Mouse (Mus musculus) neural tube, embryonic 15.5 days (tissue): ENCODE measurements at regions not wholly inside any gene's neighbourhood (a gene's known extent, or its start where the extent isn't known, plus 50 kb on each side); places are given as distances from the start of the nearest gene placed in this dataset.

Experiments used
- ATAC-seq: fragments of 200-750 bp; cut with Nextera tagmentation; 2 replicates; pipeline ENCODE4 v1.8.0; 2017; ENCODE audit warnings: mild to moderate bottlenecking, moderate TSS enrichment, moderate library complexity; ENCODE audit not compliant: low FRiP score
- H3K27ac ChIP-seq: fragments of 300-500 bp; sonication (generic); replicated peaks from 2 replicates; pipeline ENCODE4 v1.5.1; 2015; ENCODE audit warnings: mild to moderate bottlenecking, inconsistent platforms
- H3K27me3 ChIP-seq: fragments of 300-500 bp; sonication (generic); replicated peaks from 2 replicates; pipeline ENCODE4 v1.6.1; 2015; ENCODE audit warnings: inconsistent platforms
- H3K36me3 ChIP-seq: fragments of 300-500 bp; sonication (generic); 2 replicates; pipeline ENCODE4 v1.6.1; 2015; ENCODE audit warnings: inconsistent platforms
- H3K4me1 ChIP-seq: fragments of 300-500 bp; sonication (generic); 2 replicates; pipeline ENCODE4 v1.6.1; 2015; ENCODE audit warnings: inconsistent platforms
- H3K4me2 ChIP-seq: fragments of 300-500 bp; sonication (generic); 2 replicates; pipeline ENCODE4 v1.6.1; 2015; ENCODE audit warnings: inconsistent platforms, mild to moderate bottlenecking, moderate library complexity
- H3K4me3 ChIP-seq: fragments of 300-500 bp; sonication (generic); replicated peaks from 2 replicates; pipeline ENCODE4 v1.5.1; 2015; ENCODE audit warnings: mild to moderate bottlenecking, inconsistent platforms
- H3K9ac ChIP-seq: fragments of 300-500 bp; sonication (generic); replicated peaks from 2 replicates; pipeline ENCODE4 v1.6.1; 2015; ENCODE audit warnings: mild to moderate bottlenecking, inconsistent platforms
- H3K9me3 ChIP-seq: fragments of 300-500 bp; sonication (generic); replicated peaks from 2 replicates; pipeline ENCODE4 v1.6.1; 2016; ENCODE audit warnings: inconsistent platforms
- WGBS: fragments of 180-500 bp; shearing (Covaris S2); methylation state at CpG from one replicate; pipeline ENCODE4 v1.1.7; 2015; ENCODE audit warnings: mixed read lengths; 5-methylcytosine and 5-hydroxymethylcytosine counted together

DNA sequence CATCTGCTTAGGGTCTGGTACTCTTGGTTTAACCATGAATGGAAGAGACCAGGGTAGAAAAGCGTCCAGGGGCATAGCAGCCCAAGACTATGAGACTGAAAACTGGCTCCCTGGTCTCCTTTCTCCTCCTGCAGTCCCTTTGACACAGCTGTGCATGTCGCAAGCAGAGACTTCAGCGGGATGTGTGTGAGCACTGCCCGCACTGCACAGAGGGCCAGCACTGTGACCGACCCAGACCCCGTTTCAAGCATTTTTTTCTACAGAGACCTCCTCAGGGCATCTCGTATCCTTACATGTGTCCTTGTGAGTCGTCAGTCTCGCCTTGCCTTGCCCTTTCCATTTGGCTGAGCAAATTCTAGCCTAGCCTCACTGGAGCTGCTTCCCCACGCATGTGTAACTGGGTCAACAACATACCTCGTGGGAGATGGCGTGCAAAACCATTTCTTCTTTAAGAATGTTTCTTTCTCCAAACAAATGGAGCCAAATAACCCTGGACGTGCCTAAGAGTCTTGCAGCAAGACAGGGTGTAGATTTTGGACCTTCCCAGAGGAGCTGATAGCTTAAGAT lies 82.6 kb downstream of the Fam110c start:
- Histone ChIP-seq H3K4me3 (no peak overlapping the region), H3K27me3 (no peaks in the 10 kb centered on the region), H3K36me3 (no peaks in the 10 kb centered on the region), H3K9ac (no peak overlapping the region), H3K27ac (no peak overlapping the region), H3K9me3 (no peaks in the 10 kb centered on the region), H3K4me2 (no peak overlapping the region), H3K4me1 (no peaks in the 10 kb centered on the region)
- no peak for ATAC-seq
- WGBS = 79% methylated on average over 13 of the region's 13 CpGs

DNA sequence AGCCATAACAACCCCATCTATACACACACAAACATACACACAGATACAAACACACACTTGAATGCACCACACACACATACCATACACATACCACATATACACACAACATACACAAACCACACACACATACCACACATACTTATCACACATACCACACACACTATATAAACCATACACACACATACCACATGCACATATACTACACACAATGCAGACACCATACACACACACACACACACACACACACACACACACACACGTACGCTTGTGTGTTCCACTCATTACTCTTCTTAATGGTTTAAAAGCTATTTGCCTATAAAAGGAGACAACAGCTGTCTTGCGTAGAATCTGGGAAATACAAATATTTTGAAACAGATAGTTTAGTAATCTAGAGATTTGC lies 83.1 kb upstream of the Gm6993 start:
- Histone ChIP-seq H3K36me3 (no peaks in the 10 kb centered on the region), H3K4me3 (no peak overlapping the region), H3K4me1 (no peaks in the 10 kb centered on the region), H3K9me3 (no peaks in the 10 kb centered on the region), H3K27me3 (no peaks in the 10 kb centered on the region), H3K27ac (no peak overlapping the region), H3K4me2 (no peak overlapping the region), H3K9ac (no peak overlapping the region)
- WGBS = 91% methylated on average over 3 of the region's 3 CpGs
- no peak for ATAC-seq

DNA sequence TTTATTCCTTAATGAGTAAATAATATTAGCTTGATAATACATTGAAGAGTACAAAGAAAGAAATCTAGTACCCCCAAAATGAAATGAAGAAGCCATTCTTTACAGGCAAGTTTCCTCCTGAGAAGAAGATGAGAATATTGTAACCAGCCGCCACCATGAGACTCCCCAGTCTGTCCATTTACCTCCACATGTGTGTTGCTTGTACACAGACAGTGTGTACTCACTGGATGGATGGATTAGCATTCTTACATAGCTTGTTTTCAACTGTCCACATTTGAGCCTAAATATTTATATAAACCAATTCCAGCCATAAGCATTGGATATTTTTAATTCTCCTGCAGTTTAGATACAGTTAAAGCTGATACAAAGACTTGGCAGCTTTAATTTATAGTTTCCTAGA lies 82.7 kb upstream of the Gm6993 start:
- Histone ChIP-seq H3K9ac (no peak overlapping the region), H3K4me1 (no peaks in the 10 kb centered on the region), H3K9me3 (no peaks in the 10 kb centered on the region), H3K27me3 (no peaks in the 10 kb centered on the region), H3K4me3 (no peak overlapping the region), H3K36me3 (no peaks in the 10 kb centered on the region), H3K4me2 (no peak overlapping the region), H3K27ac (no peak overlapping the region)
- 96% methylated on average over 1 of the region's 1 CpGs for WGBS
- ATAC-seq = no peak

DNA sequence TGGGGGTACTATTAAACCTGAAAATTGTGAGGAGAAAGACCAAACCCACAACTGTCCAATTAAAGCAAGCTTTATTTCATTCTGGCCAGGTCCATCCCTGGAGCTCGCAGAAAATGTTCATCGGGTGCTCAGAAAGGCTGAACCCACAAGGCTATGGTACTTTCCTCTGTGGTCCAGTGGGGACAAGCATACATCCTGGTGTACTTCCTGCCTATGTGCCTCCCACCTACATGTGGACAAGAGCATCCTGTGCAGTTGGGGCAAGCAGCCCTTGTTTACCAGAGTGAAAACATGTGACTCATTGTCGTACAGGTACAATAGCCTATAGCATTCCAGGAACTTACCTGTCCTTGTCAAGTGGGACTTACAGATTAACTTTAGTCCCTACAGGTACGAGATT lies 81.7 kb upstream of the Gm6993 start:
- Histone ChIP-seq H3K27ac (no peak overlapping the region), H3K9ac (no peak overlapping the region), H3K36me3 (no peaks in the 10 kb centered on the region), H3K9me3 (no peaks in the 10 kb centered on the region), H3K4me2 (no peak overlapping the region), H3K4me3 (no peak overlapping the region), H3K27me3 (no peaks in the 10 kb centered on the region), H3K4me1 (no peaks in the 10 kb centered on the region)
- WGBS = 87% methylated on average over 4 of the region's 4 CpGs
- ATAC-seq = no peak

GRCm38 (mm10) chr12:31159378-31159777 lies 81.2 kb upstream of the Gm6993 start:
- Histone ChIP-seq H3K4me3 (no peak overlapping the region), H3K9me3 (no peaks in the 10 kb centered on the region), H3K27me3 (no peaks in the 10 kb centered on the region), H3K4me2 (no peak overlapping the region), H3K9ac (no peak overlapping the region), H3K4me1 (no peaks in the 10 kb centered on the region), H3K27ac (no peak overlapping the region), H3K36me3 (no peaks in the 10 kb centered on the region)
- WGBS = 82% methylated on average over 7 of the region's 7 CpGs
- ATAC-seq = no peak

- Histone ChIP-seq H3K36me3 (no peaks in the 10 kb centered on the region), H3K9ac (no peak overlapping the region), H3K4me2 (no peak overlapping the region), H3K27me3 (no peaks in the 10 kb centered on the region), H3K27ac (no peak overlapping the region), H3K4me3 (no peak overlapping the region), H3K4me1 (no peaks in the 10 kb centered on the region), H3K9me3 (no peaks in the 10 kb centered on the region)
- 66% methylated on average over 4 of the region's 4 CpGs for WGBS
- ATAC-seq = no peak
These were observed 72.2 kb upstream of the Gm6993 start for GRCm38 (mm10) chr12:31168221-31168890.

DNA sequence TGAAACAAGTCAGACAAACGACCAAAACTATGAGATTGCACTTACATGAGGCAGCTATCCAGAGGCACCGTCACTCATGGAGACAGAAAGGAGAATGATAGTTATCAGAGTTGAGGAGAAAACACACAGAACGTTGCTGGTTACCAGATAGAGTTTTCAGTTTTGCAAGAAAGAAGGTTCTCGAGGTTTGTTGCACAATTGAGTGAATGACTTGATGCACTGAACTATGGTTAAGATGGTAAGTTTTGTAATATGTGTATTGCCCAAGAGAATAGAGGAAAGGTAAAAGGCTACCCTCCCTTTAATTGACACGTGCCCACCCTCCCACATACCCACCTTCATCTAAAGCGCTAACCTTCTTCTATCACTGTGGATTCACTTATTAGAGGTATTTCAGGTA lies 70.5 kb upstream of the Gm6993 start:
- Histone ChIP-seq H3K9ac (no peak overlapping the region), H3K4me3 (no peak overlapping the region), H3K27ac (no peak overlapping the region), H3K9me3 (no peaks in the 10 kb centered on the region), H3K4me2 (no peak overlapping the region), H3K36me3 (no peaks in the 10 kb centered on the region), H3K4me1 (no peaks in the 10 kb centered on the region), H3K27me3 (no peaks in the 10 kb centered on the region)
- WGBS = 85% methylated on average over 6 of the region's 6 CpGs
- no peak for ATAC-seq

GRCm38 (mm10) chr12:31170546-31171160 lies 69.9 kb upstream of the Gm6993 start:
- WGBS = 67% methylated on average over 10 of the region's 10 CpGs
- ATAC-seq = peak; percentile 63; the same call in 1 of the 2 replicates
- no peaks in the 10 kb centered on the region for H3K36me3 ChIP-seq
- H3K4me1 ChIP-seq = no peaks in the 10 kb centered on the region
- no peak overlapping the region for H3K4me2 ChIP-seq
- H3K27ac ChIP-seq = no peak overlapping the region
- H3K9me3 ChIP-seq = no peaks in the 10 kb centered on the region
- H3K4me3 ChIP-seq = no peak overlapping the region
- H3K27me3 ChIP-seq = no peaks in the 10 kb centered on the region
- H3K9ac ChIP-seq = no peak overlapping the region

GRCm38 (mm10) chr12:31171992-31172391 lies 68.6 kb upstream of the Gm6993 start:
- Histone ChIP-seq H3K27ac (no peak overlapping the region), H3K9me3 (no peaks in the 10 kb centered on the region), H3K36me3 (no peaks in the 10 kb centered on the region), H3K9ac (no peak overlapping the region), H3K4me3 (no peak overlapping the region), H3K4me2 (no peak overlapping the region), H3K27me3 (no peaks in the 10 kb centered on the region), H3K4me1 (no peaks in the 10 kb centered on the region)
- 87% methylated on average over 4 of the region's 4 CpGs for WGBS
- no peak for ATAC-seq

- Histone ChIP-seq H3K9me3 (no peaks in the 10 kb centered on the region), H3K27me3 (no peaks in the 10 kb centered on the region), H3K27ac (no peak overlapping the region), H3K4me2 (no peak overlapping the region), H3K9ac (no peak overlapping the region), H3K4me1 (no peaks in the 10 kb centered on the region), H3K4me3 (no peak overlapping the region), H3K36me3 (no peaks in the 10 kb centered on the region)
- ATAC-seq = no peak
- 78% methylated on average over 4 of the region's 4 CpGs for WGBS
These were observed 67.9 kb upstream of the Gm6993 start for GRCm38 (mm10) chr12:31172451-31173318.

- Histone ChIP-seq H3K36me3 (no peaks in the 10 kb centered on the region), H3K4me3 (no peak overlapping the region), H3K4me2 (no peak overlapping the region), H3K27me3 (no peaks in the 10 kb centered on the region), H3K9me3 (no peaks in the 10 kb centered on the region), H3K9ac (no peak overlapping the region), H3K4me1 (no peaks in the 10 kb centered on the region), H3K27ac (no peak overlapping the region)
- WGBS = 97% methylated on average over 5 of the region's 5 CpGs
- ATAC-seq = no peak
These were observed 67.1 kb upstream of the Gm6993 start for GRCm38 (mm10) chr12:31173512-31173911.

DNA sequence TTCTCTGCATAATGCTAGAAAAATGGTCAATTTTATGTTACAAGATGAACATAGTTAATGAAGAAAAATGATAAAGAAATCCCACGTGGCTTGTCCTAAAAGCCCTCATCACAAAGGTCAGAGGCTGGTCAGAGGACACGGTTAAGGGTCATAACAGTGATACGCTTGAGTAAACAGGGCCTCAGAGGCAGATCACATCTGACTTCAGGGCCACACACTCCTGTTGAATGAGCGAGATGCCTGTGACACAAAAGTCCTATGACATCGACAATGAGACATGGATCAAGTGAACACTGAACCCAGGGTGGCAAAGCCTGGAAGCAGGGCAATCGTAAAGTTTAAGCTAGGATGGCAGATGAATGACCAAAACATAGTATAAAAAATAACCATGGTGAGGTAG lies 61.0 kb upstream of the Gm6993 start:
- H3K9me3 ChIP-seq = no peaks in the 10 kb centered on the region
- WGBS = 35% methylated on average over 6 of the region's 6 CpGs

More for the DNA sequence above, 61.0 kb upstream of the Gm6993 start:
- Histone ChIP-seq H3K27ac (no peak overlapping the region), H3K27me3 (no peaks in the 10 kb centered on the region), H3K9ac (no peak overlapping the region), H3K4me2 (no peak overlapping the region), H3K4me1 (no peaks in the 10 kb centered on the region), H3K4me3 (no peak overlapping the region), H3K36me3 (no peaks in the 10 kb centered on the region)
- ATAC-seq = no peak
